Mouse (Mus musculus): ENCODE results near the gene Lingo4. TPM values are rescaled to one million over a fixed set of nuclear protein-coding genes. Genes with fewer than 3 reads are reported as not detected.

Gene Lingo4
- polyA plus RNA-seq, 2 experiments = 0.01 TPM; not detected in 1

GRCm38 (mm10) chr3:94398943-94399481 is 695 bp downstream of the Lingo4 start:
- Histone ChIP-seq H3K27me3 (ENCODE audit: control insufficient read depth, insufficient read depth, low read length) (peaks cover 22% of the 10 kb centered on the region), H3K9me3 (ENCODE audit: control insufficient read depth, low read length) (no peaks in the 10 kb centered on the region), H3K4me1 (replicated peaks; ENCODE audit: control insufficient read depth in 2 of 2, insufficient read depth in 2 of 2, low read length in 1 of 2) (no peaks in the 10 kb centered on the region), H3K27ac (no peak overlapping the region), H3K4me3 (ENCODE audit: insufficient read depth in 1 of 2, low read depth in 2 of 2, low read length in 2 of 2) (no peak overlapping the region), H3K36me3 (replicated peaks; ENCODE audit: control insufficient read depth, insufficient read depth, low read depth) (no peaks in the 10 kb centered on the region), H3K4me2 (ENCODE audit: low read depth) (no peak overlapping the region), H3K9ac (replicated peaks) (no peak overlapping the region)
- WGBS (ENCODE audit: insufficient replicate concordance) = 5% methylated on average over 20 of the region's 20 CpGs
- no peak for ATAC-seq (ENCODE audit: insufficient read depth)
- TF ChIP-seq EP300 (IDR thresholded peaks at IDR 0.05; ENCODE audit: low read depth) (no peak), CTCF (IDR thresholded peaks at IDR 0.05; ENCODE audit: low read depth) (no peak)
- DNase-seq (ENCODE audit: low read depth in 3 of 3, low spot score in 3 of 3) = no peak

DNA sequence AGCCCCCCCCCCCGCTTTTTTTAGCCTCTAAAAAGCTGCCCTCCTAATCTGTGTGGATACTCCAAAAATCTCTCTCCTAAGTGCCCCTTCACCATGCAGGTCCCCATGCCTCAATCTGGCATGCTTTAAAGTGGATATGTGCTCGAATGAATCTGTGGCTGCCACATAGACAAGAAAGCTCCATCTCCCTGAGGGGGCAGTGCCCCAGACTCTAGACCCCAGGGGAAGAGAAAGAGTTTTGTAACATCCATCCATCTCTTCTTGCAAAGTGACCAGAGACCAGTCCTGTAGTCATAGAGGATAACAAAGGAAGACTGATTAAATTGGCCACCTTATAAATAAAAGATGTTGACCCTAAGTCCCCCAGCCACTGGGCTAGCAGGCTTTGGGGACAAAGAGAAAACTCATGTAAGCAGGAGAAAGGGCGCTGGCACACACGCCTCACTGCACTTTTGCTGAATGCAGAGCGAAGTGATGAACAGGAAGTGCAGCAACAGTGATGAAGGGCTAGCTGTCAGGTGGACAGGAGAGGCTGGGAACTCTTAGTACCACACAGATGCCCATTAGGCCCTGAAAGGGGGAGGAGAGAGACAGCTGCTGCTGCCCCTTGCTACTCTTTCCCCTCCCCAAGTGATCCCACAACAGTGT is 1.5 kb downstream of the Lingo4 start:
- H3K9ac ChIP-seq (replicated peaks) = no peak overlapping the region
- peaks cover 22% of the 10 kb centered on the region for H3K27me3 ChIP-seq (ENCODE audit: control insufficient read depth, insufficient read depth, low read length)
- no peak overlapping the region for H3K4me2 ChIP-seq (ENCODE audit: low read depth)
- H3K4me3 ChIP-seq (ENCODE audit: insufficient read depth in 1 of 2, low read depth in 2 of 2, low read length in 2 of 2) = no peak overlapping the region
- DNase-seq (ENCODE audit: low read depth in 3 of 3, low spot score in 3 of 3) (no peak), ATAC-seq (ENCODE audit: insufficient read depth) (no peak)
- TF ChIP-seq EP300 (IDR thresholded peaks at IDR 0.05; ENCODE audit: low read depth) (no peak), CTCF (IDR thresholded peaks at IDR 0.05; ENCODE audit: low read depth) (no peak)
- no peaks in the 10 kb centered on the region for H3K9me3 ChIP-seq (ENCODE audit: control insufficient read depth, low read length)
- no peaks in the 10 kb centered on the region for H3K36me3 ChIP-seq (replicated peaks; ENCODE audit: control insufficient read depth, insufficient read depth, low read depth)
- 30% methylated on average over 5 of the region's 5 CpGs for WGBS (ENCODE audit: insufficient replicate concordance)
- H3K27ac ChIP-seq = no peak overlapping the region
- no peaks in the 10 kb centered on the region for H3K4me1 ChIP-seq (replicated peaks; ENCODE audit: control insufficient read depth in 2 of 2, insufficient read depth in 2 of 2, low read length in 1 of 2)

- Histone ChIP-seq H3K4me1 (replicated peaks; ENCODE audit: control insufficient read depth in 2 of 2, insufficient read depth in 2 of 2, low read length in 1 of 2) (no peaks in the 10 kb centered on the region), H3K9ac (replicated peaks) (no peak overlapping the region), H3K4me3 (ENCODE audit: insufficient read depth in 1 of 2, low read depth in 2 of 2, low read length in 2 of 2) (no peak overlapping the region), H3K9me3 (ENCODE audit: control insufficient read depth, low read length) (no peaks in the 10 kb centered on the region), H3K27ac (no peak overlapping the region), H3K4me2 (ENCODE audit: low read depth) (no peak overlapping the region), H3K27me3 (ENCODE audit: control insufficient read depth, insufficient read depth, low read length) (peaks cover 22% of the 10 kb centered on the region), H3K36me3 (replicated peaks; ENCODE audit: control insufficient read depth, insufficient read depth, low read depth) (no peaks in the 10 kb centered on the region)
- WGBS (ENCODE audit: insufficient replicate concordance) = 48% methylated on average over 8 of the region's 8 CpGs
- DNase-seq (ENCODE audit: low read depth in 3 of 3, low spot score in 3 of 3) (no peak), ATAC-seq (ENCODE audit: insufficient read depth) (no peak)
- TF ChIP-seq CTCF (IDR thresholded peaks at IDR 0.05; ENCODE audit: low read depth) (no peak), EP300 (IDR thresholded peaks at IDR 0.05; ENCODE audit: low read depth) (no peak)
These were observed 4.1 kb downstream of the Lingo4 start for GRCm38 (mm10) chr3:94402451-94402850.

DNA sequence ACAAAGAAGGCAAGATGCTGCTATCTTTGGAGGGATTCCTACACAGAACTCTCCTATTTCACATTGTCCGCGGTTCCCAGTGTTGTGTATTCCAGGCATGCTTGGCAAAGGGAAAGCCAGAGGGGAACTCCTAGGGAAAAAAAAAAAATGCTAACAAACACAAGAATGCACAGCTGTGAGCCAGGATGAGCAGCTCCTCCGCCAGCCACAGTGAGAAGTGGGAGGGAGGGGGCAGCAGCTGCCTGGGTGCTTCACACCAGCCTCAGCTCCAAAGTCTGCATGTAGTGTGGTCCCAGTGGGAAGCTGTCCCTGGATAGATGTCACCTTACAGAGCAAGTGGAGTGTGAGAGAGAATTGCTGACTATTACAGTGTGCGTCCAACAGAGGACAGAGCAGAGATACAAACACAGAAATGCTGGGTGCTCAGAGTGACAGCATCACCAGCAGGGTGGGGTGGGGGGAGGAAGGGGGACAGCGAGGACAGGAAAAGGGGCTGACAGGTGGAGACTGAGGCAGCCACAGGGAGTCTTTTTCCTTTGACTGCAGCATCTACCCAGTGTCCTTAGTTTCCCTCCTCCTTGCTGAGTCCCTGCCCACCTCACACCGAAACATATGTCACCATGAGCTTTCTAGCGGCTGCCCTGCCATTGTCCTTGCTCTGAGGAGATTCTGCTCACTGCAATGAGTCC is 6.2 kb downstream of the Lingo4 start:
- ATAC-seq (ENCODE audit: insufficient read depth) (no peak), DNase-seq (ENCODE audit: low read depth in 3 of 3, low spot score in 3 of 3) (no peak)
- no peak for TF ChIP-seq CTCF (IDR thresholded peaks at IDR 0.05; ENCODE audit: low read depth)
- TF ChIP-seq EP300 (IDR thresholded peaks at IDR 0.05; ENCODE audit: low read depth) = no peak
- Histone ChIP-seq H3K27ac (no peak overlapping the region), H3K27me3 (ENCODE audit: control insufficient read depth, insufficient read depth, low read length) (peaks cover 6% of the 10 kb centered on the region), H3K36me3 (replicated peaks; ENCODE audit: control insufficient read depth, insufficient read depth, low read depth) (no peaks in the 10 kb centered on the region), H3K4me1 (replicated peaks; ENCODE audit: control insufficient read depth in 2 of 2, insufficient read depth in 2 of 2, low read length in 1 of 2) (no peaks in the 10 kb centered on the region), H3K9me3 (ENCODE audit: control insufficient read depth, low read length) (no peaks in the 10 kb centered on the region), H3K4me3 (ENCODE audit: insufficient read depth in 1 of 2, low read depth in 2 of 2, low read length in 2 of 2) (no peak overlapping the region), H3K9ac (replicated peaks) (no peak overlapping the region), H3K4me2 (ENCODE audit: low read depth) (no peak overlapping the region)
- 36% methylated on average over 7 of the region's 7 CpGs for WGBS (ENCODE audit: insufficient replicate concordance)

DNA sequence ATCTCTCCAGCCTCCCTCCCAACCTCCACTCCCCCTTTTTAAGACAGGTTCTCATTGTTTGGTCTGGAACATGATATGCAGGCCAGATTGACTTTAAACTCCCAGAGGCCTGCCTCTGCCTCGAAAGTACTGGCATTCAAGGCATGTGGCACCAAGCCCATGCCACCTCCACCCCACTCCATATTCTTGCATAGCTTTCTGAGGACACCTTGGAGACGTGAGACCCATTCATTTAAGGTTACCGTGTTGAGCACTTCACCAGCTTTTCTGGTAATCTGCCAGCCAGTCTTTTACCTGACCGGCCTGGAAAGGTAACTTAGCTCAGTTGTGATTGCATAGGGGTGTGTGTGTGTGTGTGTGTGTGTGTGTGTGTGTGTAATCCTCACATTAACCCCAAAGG is 7.2 kb downstream of the Lingo4 start:
- 52% methylated on average over 4 of the region's 4 CpGs for WGBS (ENCODE audit: insufficient replicate concordance)
- DNase-seq (ENCODE audit: low read depth in 3 of 3, low spot score in 3 of 3) (no peak), ATAC-seq (ENCODE audit: insufficient read depth) (no peak)

More for the DNA sequence above, 7.2 kb downstream of the Lingo4 start:
- no peak overlapping the region for H3K9ac ChIP-seq (replicated peaks)
- H3K36me3 ChIP-seq (replicated peaks; ENCODE audit: control insufficient read depth, insufficient read depth, low read depth) = no peaks in the 10 kb centered on the region
- H3K9me3 ChIP-seq (ENCODE audit: control insufficient read depth, low read length) = no peaks in the 10 kb centered on the region
- no peak overlapping the region for H3K4me2 ChIP-seq (ENCODE audit: low read depth)
- no peaks in the 10 kb centered on the region; the same call in 1 of the 2 replicates for H3K27me3 ChIP-seq (ENCODE audit: control insufficient read depth, insufficient read depth, low read length)
- H3K27ac ChIP-seq = no peak overlapping the region
- no peaks in the 10 kb centered on the region for H3K4me1 ChIP-seq (replicated peaks; ENCODE audit: control insufficient read depth in 2 of 2, insufficient read depth in 2 of 2, low read length in 1 of 2)
- TF ChIP-seq CTCF (IDR thresholded peaks at IDR 0.05; ENCODE audit: low read depth) (no peak), EP300 (IDR thresholded peaks at IDR 0.05; ENCODE audit: low read depth) (no peak)
- no peak overlapping the region for H3K4me3 ChIP-seq (ENCODE audit: insufficient read depth in 1 of 2, low read depth in 2 of 2, low read length in 2 of 2)
